Mouse (Mus musculus): ENCODE measurements around the gene Stx1a. TPM values are rescaled to one million over a fixed set of nuclear protein-coding genes. Genes with fewer than 3 reads are reported as not detected.

The Stx1a gene
- polyA plus RNA-seq, 1 experiment from 2014 or later, result 12.9 TPM

GRCm38 (mm10) chr5:135008671-135009589, 14.4 kb upstream of the Stx1a start, which contains the start of gene Abhd11:
Abhd11 (plus strand) TSS chr5:135009152.
- Histone ChIP-seq H3K9ac (peak within 1 kb of the TSS; percentile 75), H3K27ac (peak within 1 kb of the TSS; percentile 96), H3K9me3 (no peaks in the 10 kb centered on the region), H3K36me3 (0 out of 2 replicates have a peak, but pooled peaks cover 7% of the 10 kb centered on the region), H3K4me1 (peaks cover 36% of the 10 kb centered on the region), H3K27me3 (no peaks in the 10 kb centered on the region), H3K4me3 (peak within 1 kb of the TSS; percentile 64), H3K4me2 (peak within 1 kb of the TSS; percentile 81)
- under 1% methylated on average over 52 of the region's 52 CpGs for WGBS
- peak; percentile 89 for ATAC-seq (ENCODE audit: insufficient number of reproducible peaks, insufficient read depth, low FRiP score, low TSS enrichment, low read depth)

- Histone ChIP-seq H3K27ac (peak overlapping the region; percentile 96), H3K27me3 (no peaks in the 10 kb centered on the region), H3K4me1 (peaks cover 36% of the 10 kb centered on the region), H3K36me3 (0 out of 2 replicates have a peak, but pooled peaks cover 7% of the 10 kb centered on the region), H3K9ac (peak overlapping the region; percentile 70), H3K9me3 (no peaks in the 10 kb centered on the region), H3K4me2 (peak overlapping the region; percentile 81), H3K4me3 (peak overlapping the region; percentile 64)
- 1% methylated on average over 37 of the region's 37 CpGs for WGBS
- peak; percentile 78 for ATAC-seq (ENCODE audit: insufficient number of reproducible peaks, insufficient read depth, low FRiP score, low TSS enrichment, low read depth)
Measured at GRCm38 (mm10) chr5:135009590-135010319, 13.5 kb upstream of the Stx1a start.

- peaks cover 36% of the 10 kb centered on the region for H3K4me1 ChIP-seq
Measured at GRCm38 (mm10) chr5:135010320-135010709, 13.0 kb upstream of the Stx1a start.

GRCm38 (mm10) chr5:135010841-135011743, 12.2 kb upstream of the Stx1a start:
- Histone ChIP-seq H3K36me3 (0 out of 2 replicates have a peak, but pooled peaks cover 7% of the 10 kb centered on the region), H3K27me3 (no peaks in the 10 kb centered on the region), H3K9me3 (no peaks in the 10 kb centered on the region), H3K4me1 (peaks cover 36% of the 10 kb centered on the region), H3K27ac (no peak overlapping the region), H3K4me2 (peak overlapping the region; percentile 81), H3K4me3 (peak overlapping the region; percentile 10; the same call in 1 of the 2 replicates), H3K9ac (peak overlapping the region; percentile 40; the same call in 1 of the 2 replicates)
- no peak for ATAC-seq (ENCODE audit: insufficient number of reproducible peaks, insufficient read depth, low FRiP score, low TSS enrichment, low read depth)
- WGBS, result 87% methylated on average over 25 of the region's 25 CpGs

More at GRCm38 (mm10) chr5:135010320-135010709, 13.0 kb upstream of the Stx1a start:
- WGBS, result 63% methylated on average over 7 of the region's 7 CpGs
- peak overlapping the region; percentile 64 for H3K4me3 ChIP-seq
- H3K9ac ChIP-seq, result peak overlapping the region; percentile 70
- peak overlapping the region; percentile 96; the same call in 1 of the 2 replicates for H3K27ac ChIP-seq
- 0 out of 2 replicates have a peak, but pooled peaks cover 7% of the 10 kb centered on the region for H3K36me3 ChIP-seq
- H3K27me3 ChIP-seq, result no peaks in the 10 kb centered on the region
- no peak for ATAC-seq (ENCODE audit: insufficient number of reproducible peaks, insufficient read depth, low FRiP score, low TSS enrichment, low read depth)
- H3K9me3 ChIP-seq, result no peaks in the 10 kb centered on the region
- H3K4me2 ChIP-seq, result peak overlapping the region; percentile 81

GRCm38 (mm10) chr5:135011809-135012613, 11.3 kb upstream of the Stx1a start:
- peak overlapping the region; percentile 23 for H3K4me3 ChIP-seq
- H3K9ac ChIP-seq, result peak overlapping the region; percentile 56
- peaks cover 36% of the 10 kb centered on the region for H3K4me1 ChIP-seq
- no peaks in the 10 kb centered on the region for H3K27me3 ChIP-seq
- no peak for ATAC-seq (ENCODE audit: insufficient number of reproducible peaks, insufficient read depth, low FRiP score, low TSS enrichment, low read depth)
- WGBS, result 22% methylated on average over 26 of the region's 26 CpGs
- H3K9me3 ChIP-seq, result no peaks in the 10 kb centered on the region
- 0 out of 2 replicates have a peak, but pooled peaks cover 7% of the 10 kb centered on the region for H3K36me3 ChIP-seq
- H3K27ac ChIP-seq, result no peak overlapping the region
- peak overlapping the region; percentile 50 for H3K4me2 ChIP-seq

GRCm38 (mm10) chr5:135012671-135013441, 10.4 kb upstream of the Stx1a start:
- ATAC-seq (ENCODE audit: insufficient number of reproducible peaks, insufficient read depth, low FRiP score, low TSS enrichment, low read depth), result no peak
- peak overlapping the region; percentile 23 for H3K4me3 ChIP-seq
- H3K27me3 ChIP-seq, result no peaks in the 10 kb centered on the region
- H3K27ac ChIP-seq, result no peak overlapping the region
- peaks cover 35% of the 10 kb centered on the region for H3K4me1 ChIP-seq
- H3K9ac ChIP-seq, result peak overlapping the region; percentile 56; the same call in 1 of the 2 replicates
- H3K4me2 ChIP-seq, result peak overlapping the region; percentile 50
- H3K9me3 ChIP-seq, result no peaks in the 10 kb centered on the region
- H3K36me3 ChIP-seq, result 0 out of 2 replicates have a peak, but pooled peaks cover 7% of the 10 kb centered on the region
- 4% methylated on average over 16 of the region's 16 CpGs for WGBS

GRCm38 (mm10) chr5:135015497-135015896, 7.8 kb upstream of the Stx1a start:
- Histone ChIP-seq H3K9me3 (no peaks in the 10 kb centered on the region), H3K27ac (no peak overlapping the region), H3K4me1 (peaks cover 24% of the 10 kb centered on the region), H3K36me3 (0 out of 2 replicates have a peak, but pooled peaks cover 7% of the 10 kb centered on the region), H3K4me3 (no peak overlapping the region), H3K4me2 (no peak overlapping the region), H3K27me3 (no peaks in the 10 kb centered on the region), H3K9ac (no peak overlapping the region)
- 14% methylated on average over 7 of the region's 7 CpGs for WGBS
- ATAC-seq (ENCODE audit: insufficient number of reproducible peaks, insufficient read depth, low FRiP score, low TSS enrichment, low read depth), result no peak

GRCm38 (mm10) chr5:135016224-135016759, 7.0 kb upstream of the Stx1a start:
- Histone ChIP-seq H3K4me1 (peaks cover 16% of the 10 kb centered on the region), H3K27ac (no peak overlapping the region), H3K27me3 (no peaks in the 10 kb centered on the region), H3K9me3 (no peaks in the 10 kb centered on the region), H3K4me3 (no peak overlapping the region), H3K9ac (no peak overlapping the region), H3K36me3 (0 out of 2 replicates have a peak, but pooled peaks cover 3% of the 10 kb centered on the region), H3K4me2 (no peak overlapping the region)
- 54% methylated on average over 4 of the region's 4 CpGs for WGBS
- no peak for ATAC-seq (ENCODE audit: insufficient number of reproducible peaks, insufficient read depth, low FRiP score, low TSS enrichment, low read depth)

GRCm38 (mm10) chr5:135021814-135022213, 1.5 kb upstream of the Stx1a start:
- H3K4me3 ChIP-seq, result no peak overlapping the region
- no peak for ATAC-seq (ENCODE audit: insufficient number of reproducible peaks, insufficient read depth, low FRiP score, low TSS enrichment, low read depth)
- no peaks in the 10 kb centered on the region for H3K36me3 ChIP-seq
- H3K4me1 ChIP-seq, result peaks cover 32% of the 10 kb centered on the region
- 66% methylated on average over 6 of the region's 6 CpGs for WGBS
- no peak overlapping the region for H3K9ac ChIP-seq
- H3K4me2 ChIP-seq, result no peak overlapping the region
- H3K9me3 ChIP-seq, result no peaks in the 10 kb centered on the region
- peak overlapping the region; percentile 51 for H3K27ac ChIP-seq
- no peaks in the 10 kb centered on the region for H3K27me3 ChIP-seq

Data from embryonic facial prominence, embryonic 13.5 days (tissue).